Mouse (Mus musculus): ENCODE measurements around the gene Smim14. TPM values are rescaled to one million over a fixed set of nuclear protein-coding genes. Genes with fewer than 3 reads are reported as not detected.

Smim14 gene
- total RNA-seq, 2 experiments from 2014 or later = 156 to 163 TPM

DNA sequence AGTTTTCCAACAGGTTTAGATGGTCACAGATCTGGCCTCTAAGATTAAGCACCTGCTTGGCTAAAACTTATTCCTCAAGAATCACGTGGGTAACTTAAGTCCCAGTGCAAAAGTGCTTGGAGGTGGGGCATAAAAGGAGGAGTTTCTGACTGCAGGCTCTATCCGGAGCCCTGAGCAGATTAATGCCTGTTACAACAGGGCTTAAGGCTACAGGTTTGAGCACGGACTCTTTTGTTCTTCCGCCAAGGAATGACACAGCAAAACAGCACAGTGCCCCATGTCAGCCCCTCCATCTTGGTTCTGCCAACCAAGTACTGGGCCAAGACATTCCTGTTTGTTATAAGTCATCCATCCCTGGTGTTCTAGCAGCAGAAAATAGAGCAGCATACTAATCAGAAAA, 108.7 kb downstream of the Smim14 start:
- TF ChIP-seq CTCF (IDR thresholded peaks at IDR 0.05) = no peak
- no peak for DNase-seq (ENCODE audit: extremely low spot score in 1 of 2, low spot score in 2 of 2)
- Histone ChIP-seq H3K27ac (no peak overlapping the region), H3K4me3 (no peak overlapping the region)
- intact Hi-C loops (cut with DNase I) = no loop called here

DNA sequence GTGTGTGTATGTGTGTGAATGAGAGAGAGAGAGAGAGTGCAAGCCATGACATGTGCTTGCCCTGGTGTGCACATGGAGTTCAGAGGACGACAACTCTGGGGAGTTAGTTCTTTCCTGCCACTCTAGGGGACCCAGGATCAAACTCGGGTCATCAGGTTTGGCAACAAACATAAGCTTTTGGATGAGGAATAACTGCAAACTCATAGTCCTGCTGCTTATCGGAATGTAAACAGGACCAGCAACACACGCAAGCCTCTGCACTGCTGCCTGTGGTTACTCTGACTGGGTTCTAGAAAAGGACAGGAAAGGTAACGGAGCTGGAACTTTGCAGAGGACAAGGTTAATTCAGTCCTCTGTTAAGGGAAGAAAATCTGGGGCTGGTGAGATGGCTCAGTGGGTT, 111.7 kb downstream of the Smim14 start:
- no peak overlapping the region for H3K4me3 ChIP-seq
- no peak for DNase-seq (ENCODE audit: extremely low spot score in 1 of 2, low spot score in 2 of 2)
- intact Hi-C loops (cut with DNase I) = no loop called here
- H3K27ac ChIP-seq = no peak overlapping the region
- no peak for TF ChIP-seq CTCF (IDR thresholded peaks at IDR 0.05)

DNA sequence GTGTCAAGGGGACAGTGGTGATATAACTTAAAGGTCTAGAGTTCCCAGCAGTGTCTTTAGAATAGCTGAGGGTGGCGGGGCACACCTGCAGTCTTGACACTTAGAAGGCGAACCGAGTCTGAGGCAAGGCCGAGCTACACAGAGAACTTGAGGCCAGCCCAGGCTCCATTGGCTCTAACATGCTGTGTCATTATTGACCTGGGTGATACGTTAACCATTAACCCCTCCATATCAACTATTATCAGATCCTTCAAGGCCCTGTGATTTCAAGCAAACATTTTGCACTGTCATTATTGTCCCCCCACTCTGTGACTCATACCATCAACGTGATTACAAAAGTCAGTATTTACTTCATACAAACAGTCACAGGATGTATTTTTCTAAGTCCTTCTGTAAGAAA, 112.8 kb downstream of the Smim14 start:
- no peak for TF ChIP-seq CTCF (IDR thresholded peaks at IDR 0.05)
- no peak overlapping the region for H3K27ac ChIP-seq
- no peak overlapping the region for H3K4me3 ChIP-seq
- no peak for DNase-seq (ENCODE audit: extremely low spot score in 1 of 2, low spot score in 2 of 2)
- intact Hi-C loops (cut with DNase I) = no loop called here

DNA sequence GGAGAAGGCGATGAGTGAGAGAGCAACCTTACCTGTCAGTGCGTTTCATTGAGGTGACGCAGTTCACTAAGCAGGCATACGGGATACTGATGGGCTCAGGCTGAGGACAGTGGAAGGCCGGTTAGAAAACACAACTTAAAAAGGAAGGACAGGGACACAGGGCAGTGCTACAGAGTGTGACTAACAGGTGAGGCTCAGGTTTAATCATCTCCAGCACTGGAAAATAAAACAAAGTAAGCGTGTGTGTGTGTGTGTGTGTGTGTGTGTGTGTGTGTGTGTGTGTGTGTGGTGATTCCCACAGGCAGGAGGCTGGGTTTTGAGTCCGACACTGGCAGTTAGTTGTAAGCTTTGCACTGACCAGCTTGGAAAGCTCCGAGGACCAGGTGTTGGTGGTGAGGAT, 114.2 kb downstream of the Smim14 start:
- no peak overlapping the region for H3K27ac ChIP-seq
- no peak for TF ChIP-seq CTCF (IDR thresholded peaks at IDR 0.05)
- intact Hi-C loops (cut with DNase I) = no loop called here
- no peak overlapping the region for H3K4me3 ChIP-seq
- no peak for DNase-seq (ENCODE audit: extremely low spot score in 1 of 2, low spot score in 2 of 2)

DNA sequence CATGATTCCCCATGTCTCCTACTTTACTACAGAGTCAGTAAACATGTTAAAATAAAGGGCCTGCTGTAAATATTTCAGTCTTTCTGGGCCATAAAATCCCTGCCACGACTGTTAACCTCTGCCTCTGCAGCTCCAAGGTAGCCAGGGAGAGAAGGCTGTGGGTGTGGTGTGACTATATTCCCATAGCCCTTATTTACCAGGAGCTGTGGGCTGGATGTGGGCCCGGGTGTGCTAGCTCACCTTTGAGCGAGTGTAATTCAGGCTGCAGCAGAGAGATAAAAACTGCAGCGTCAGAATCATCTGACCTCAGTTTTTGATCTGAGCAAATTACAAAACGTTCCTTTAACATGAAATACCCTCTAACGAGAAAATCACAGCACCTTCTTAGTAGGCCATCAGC, 116.2 kb downstream of the Smim14 start:
- intact Hi-C loops (cut with DNase I) = no loop called here
- H3K27ac ChIP-seq = no peak overlapping the region
- no peak overlapping the region for H3K4me3 ChIP-seq
- no peak for DNase-seq (ENCODE audit: extremely low spot score in 1 of 2, low spot score in 2 of 2)
- no peak for TF ChIP-seq CTCF (IDR thresholded peaks at IDR 0.05)

DNA sequence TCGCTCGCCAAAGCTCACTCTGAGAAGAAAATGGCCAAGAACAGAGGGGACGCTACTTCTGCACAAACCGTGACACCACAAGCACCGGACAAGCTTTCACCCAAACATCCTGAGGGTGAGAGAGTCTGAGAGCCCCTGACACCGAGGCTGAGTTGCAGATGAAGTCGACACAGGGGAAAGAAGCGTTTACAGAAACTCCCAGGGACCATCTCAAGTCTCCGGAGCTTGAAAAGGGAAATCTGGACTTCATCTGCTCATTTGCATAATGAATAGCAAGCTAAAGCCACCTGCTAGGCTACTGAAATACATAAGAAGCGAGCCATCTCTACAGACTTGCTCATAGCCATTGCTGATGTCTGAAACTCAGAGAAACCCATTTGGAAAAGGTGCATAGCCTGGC, 117.8 kb downstream of the Smim14 start:
- Histone ChIP-seq H3K27ac (no peak overlapping the region), H3K4me3 (no peak overlapping the region)
- no peak for DNase-seq (ENCODE audit: extremely low spot score in 1 of 2, low spot score in 2 of 2)
- intact Hi-C loops (cut with DNase I) = no loop called here
- TF ChIP-seq CTCF (IDR thresholded peaks at IDR 0.05) = no peak

DNA sequence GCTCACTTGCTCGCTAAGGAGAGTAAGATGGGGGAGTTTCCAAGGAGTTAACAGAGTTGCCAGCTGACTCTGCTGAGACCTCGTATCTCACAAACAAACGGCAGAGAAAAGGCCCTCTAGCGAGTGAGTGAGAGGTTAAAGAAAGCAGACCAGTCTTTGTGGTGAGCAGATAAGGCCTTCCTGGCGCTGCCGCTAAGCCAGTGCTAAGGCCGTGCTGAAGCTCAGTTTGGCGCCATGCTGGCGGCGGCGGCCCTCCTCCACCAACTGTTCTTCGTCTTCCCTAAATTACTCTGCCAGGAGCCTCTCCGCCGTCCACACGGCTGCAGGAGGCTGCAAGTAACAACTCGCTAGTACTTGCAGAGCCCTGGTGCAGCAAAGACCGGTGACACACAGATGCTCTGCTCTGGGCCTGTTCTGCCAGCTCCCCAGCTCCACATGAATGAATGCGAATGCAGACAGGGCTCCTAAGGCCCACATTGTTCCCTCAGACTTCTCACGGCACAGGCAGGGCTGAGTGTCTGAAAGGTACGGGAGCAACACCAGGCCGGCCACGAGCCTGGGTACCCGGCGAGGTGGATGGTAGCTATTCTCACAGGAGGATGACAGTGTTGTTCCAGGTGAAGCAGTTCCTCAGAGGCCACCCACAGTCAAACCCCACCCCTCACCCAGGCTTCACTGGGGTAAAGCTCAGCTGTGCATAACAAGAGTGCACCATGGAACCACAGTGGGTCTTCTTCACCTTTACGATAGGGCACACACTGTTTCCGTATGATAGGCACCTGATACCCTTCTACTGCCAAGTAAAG, 121.1 kb downstream of the Smim14 start:
- TF ChIP-seq CTCF (IDR thresholded peaks at IDR 0.05) = no peak
- intact Hi-C loops (cut with DNase I) = no loop called here
- DNase-seq (ENCODE audit: extremely low spot score in 1 of 2, low spot score in 2 of 2) = no peak
- H3K27ac ChIP-seq = no peak overlapping the region
- H3K4me3 ChIP-seq = no peak overlapping the region

DNA sequence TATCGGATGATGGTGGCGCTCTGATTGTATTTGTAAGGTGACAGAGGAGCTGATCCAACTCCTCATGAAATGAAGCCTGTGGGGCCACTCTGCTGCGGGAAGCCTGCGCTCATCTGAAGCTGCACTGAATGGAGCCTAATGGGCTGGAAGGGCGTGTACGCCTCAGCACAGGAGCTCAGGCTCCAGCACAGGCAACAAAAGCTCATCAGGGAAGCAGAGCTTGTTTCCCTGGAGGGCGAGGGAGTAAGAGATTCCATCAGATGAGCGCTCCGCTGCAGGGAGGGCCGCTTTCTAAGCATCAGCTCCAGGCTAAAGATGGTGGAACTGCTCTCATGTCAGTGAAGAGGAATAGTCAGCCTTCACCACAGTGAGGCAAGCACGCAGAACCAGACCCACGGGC, 129.0 kb downstream of the Smim14 start:
- DNase-seq (ENCODE audit: extremely low spot score in 1 of 2, low spot score in 2 of 2) = no peak
- Histone ChIP-seq H3K4me3 (no peak overlapping the region), H3K27ac (no peak overlapping the region)
- no peak for TF ChIP-seq CTCF (IDR thresholded peaks at IDR 0.05)
- intact Hi-C loops (cut with DNase I) = no loop called here

DNA sequence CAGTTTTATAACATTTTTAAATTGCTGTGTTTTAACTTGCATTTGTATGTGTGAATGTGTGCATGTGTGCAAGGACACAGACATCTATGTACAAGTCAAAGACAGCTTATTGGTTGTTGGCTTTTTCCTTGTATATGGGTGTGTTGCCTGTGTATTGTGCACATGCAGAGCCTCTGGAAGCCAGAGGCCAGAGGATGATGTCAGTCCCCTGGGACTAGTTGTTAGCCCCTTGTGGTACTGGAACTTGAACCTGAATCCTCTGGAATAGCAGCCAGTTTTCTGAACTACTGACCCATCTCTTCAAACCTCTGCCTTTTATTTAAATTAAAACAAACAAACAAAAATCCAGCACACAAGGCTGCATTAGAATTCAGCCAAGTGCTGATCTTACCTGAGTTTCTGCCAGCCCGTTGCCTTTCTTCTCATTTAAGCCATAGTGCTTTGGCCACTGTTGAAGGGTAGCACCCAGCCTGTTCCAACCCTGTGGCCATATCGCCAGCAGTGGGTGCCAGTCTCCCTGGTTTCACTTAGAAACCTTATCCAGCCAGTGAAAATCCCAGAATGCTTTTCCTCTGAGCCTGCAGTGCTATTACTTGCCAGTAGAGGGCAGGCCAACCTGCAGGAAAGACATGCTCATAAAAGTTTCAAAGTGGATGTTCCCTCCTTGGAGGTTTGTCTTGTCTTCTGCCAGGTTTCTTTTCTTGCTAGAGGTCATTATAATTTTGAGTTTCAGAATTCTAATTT, 135.6 kb downstream of the Smim14 start:
- TF ChIP-seq CTCF (IDR thresholded peaks at IDR 0.05) = peak; percentile 97
- intact Hi-C loops (cut with DNase I) = loop anchor here (2.0 kb wide), 1 partner anchor 295 kb away; no protein-coding TSS in a partner anchor
- H3K27ac ChIP-seq = no peak overlapping the region
- H3K4me3 ChIP-seq = no peak overlapping the region
- peak; percentile 77 to 80 for DNase-seq (ENCODE audit: extremely low spot score in 1 of 2, low spot score in 2 of 2)

Other genes with a start within 250 kb of the Smim14 start
- 10 to 100 TPM; 27.7 to 28.0 TPM for gene Rfc1, start 201.5 kb downstream of the Smim14 start, total RNA-seq (2021)
- gene Klb, start 188.9 kb downstream of the Smim14 start, total RNA-seq (2021) = under 1 TPM; 0.33 to 0.54 TPM
- gene Rpl9, start 145.7 kb downstream of the Smim14 start, total RNA-seq (2021) = 100 to 1,000 TPM; 699 to 738 TPM
- 10 to 100 TPM; 29.0 to 36.9 TPM for gene Lias, start 145.7 kb downstream of the Smim14 start, total RNA-seq (2021)
- 10 to 100 TPM; 25.2 to 30.1 TPM for gene Ugdh, start 101.2 kb downstream of the Smim14 start, total RNA-seq (2021)
- gene Gm43552, start 44.4 kb downstream of the Smim14 start, total RNA-seq (2021) = not detected
- gene Ube2k, start within 50 bp of the Smim14 start, total RNA-seq (2021) = 100 to 1,000 TPM; 117 to 124 TPM
- gene Pds5a, start 161.1 kb upstream of the Smim14 start, total RNA-seq (2021) = 10 to 100 TPM; 77.8 to 79.1 TPM
- gene N4bp2, start 226.3 kb upstream of the Smim14 start, total RNA-seq (2021) = 1 to 10 TPM; 6.4 to 7.7 TPM

Data from left cerebral cortex, adult 2 months (tissue).